Mouse (Mus musculus) left cerebral cortex, postnatal 36 days (tissue): ENCODE data around the gene Pomp. TPM values are rescaled to one million over a fixed set of nuclear protein-coding genes. Genes with fewer than 3 reads are reported as not detected.

Source experiments
- total RNA-seq, 2 experiments: library from RNA; stranded (reverse); gene quantifications; 2 replicates each; pipeline ENCODE4 v1.2.3; 2021

The Pomp gene
- total RNA-seq, 2 experiments from 2014 or later = 159 to 195 TPM

Other genes with a start within 250 kb of the Pomp start
- gene Flt1, start 134.4 kb upstream of the Pomp start, total RNA-seq = 10 to 100 TPM; 30.5 to 41.9 TPM
- 1 to 10 TPM; 7.4 to 7.6 TPM for gene Slc46a3, start 34.4 kb downstream of the Pomp start, total RNA-seq
- gene Mtus2, start 96.9 kb downstream of the Pomp start, total RNA-seq = 10 to 100 TPM; 39.9 to 41.4 TPM